Mouse (Mus musculus) bone marrow macrophage, adult 2 months (primary cell): ENCODE measurements around the gene Rbm4.
"Not testable (repeated sequence)": the region's sequence is repeated elsewhere in the genome, so short reads cannot be mapped to it uniquely, and the experiment has no call there.

Experiments
- CTCF ChIP-seq: IDR thresholded peaks from 2 replicates; pipeline ENCODE4 v1.5.1; 2012; ENCODE audit warnings: low read depth, mild to moderate bottlenecking, low read length, moderate library complexity
- POLR2A ChIP-seq: IDR thresholded peaks from 2 replicates; pipeline ENCODE4 v1.6.1; 2012; ENCODE audit warnings: mild to moderate bottlenecking, low read depth, low read length, borderline replicate concordance

DNA sequence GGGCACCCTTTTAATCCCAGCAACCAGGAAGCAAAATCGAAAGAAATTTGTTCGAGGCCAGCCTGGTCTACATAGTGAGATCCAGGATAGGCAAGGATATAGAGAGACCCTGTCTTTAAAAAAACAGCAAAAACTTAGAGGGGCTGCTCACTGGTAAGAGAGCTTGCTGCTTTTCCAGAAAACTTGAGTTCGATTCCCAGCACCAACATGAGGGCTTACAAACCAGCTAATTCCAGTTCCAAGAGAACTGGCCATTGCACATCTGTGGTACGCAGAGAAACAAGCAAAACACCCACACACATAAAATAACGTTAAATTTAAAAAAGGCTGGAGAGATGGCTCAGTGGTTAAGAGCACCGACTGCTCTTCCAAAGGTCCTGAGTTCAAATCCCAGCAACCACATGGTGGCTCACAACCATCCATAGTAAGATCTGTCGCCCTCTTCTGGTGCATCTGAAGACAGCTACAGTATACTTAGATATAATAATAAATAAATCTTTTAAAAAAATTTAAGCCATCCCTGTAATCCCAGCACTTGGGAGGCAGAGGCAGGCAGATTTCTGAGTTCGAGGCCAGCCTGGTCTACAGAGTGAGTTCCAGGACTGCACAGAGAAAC lies 18.7 kb upstream of the Rbm4 start:
- not testable (repeated sequence) for TF ChIP-seq CTCF, POLR2A
